Mouse (Mus musculus): Measurements from ENCODE around the gene Galnt2. TPM values are rescaled to one million over a fixed set of nuclear protein-coding genes. Genes with fewer than 3 reads are reported as not detected.

Gene Galnt2
- total RNA-seq, 2 experiments from 2014 or later: 66.7 to 67.9 TPM

GRCm38 (mm10) chr8:124368213-124368612, 137.0 kb downstream of the Galnt2 start:
- peak; percentile 78 for DNase-seq (ENCODE audit: low spot score in 2 of 2)

GRCm38 (mm10) chr8:124370422-124371183, 139.4 kb downstream of the Galnt2 start:
- no peak for DNase-seq (ENCODE audit: low spot score in 2 of 2)

- DNase-seq (ENCODE audit: low spot score in 2 of 2): no peak
Observed at GRCm38 (mm10) chr8:124371410-124372123, 140.4 kb downstream of the Galnt2 start.

GRCm38 (mm10) chr8:124373753-124374152, 142.6 kb downstream of the Galnt2 start:
- no peak for DNase-seq (ENCODE audit: low spot score in 2 of 2)

GRCm38 (mm10) chr8:124375168-124375567, 144.0 kb downstream of the Galnt2 start:
- DNase-seq (ENCODE audit: low spot score in 2 of 2): no peak

GRCm38 (mm10) chr8:124375727-124376126, 144.5 kb downstream of the Galnt2 start:
- no peak for DNase-seq (ENCODE audit: low spot score in 2 of 2)

GRCm38 (mm10) chr8:124376406-124376805, 145.2 kb downstream of the Galnt2 start:
- no peak for DNase-seq (ENCODE audit: low spot score in 2 of 2)

GRCm38 (mm10) chr8:124379289-124379688, 148.1 kb downstream of the Galnt2 start:
- no peak for DNase-seq (ENCODE audit: low spot score in 2 of 2)

GRCm38 (mm10) chr8:124382235-124382634, 151.0 kb downstream of the Galnt2 start:
- no peak for DNase-seq (ENCODE audit: low spot score in 2 of 2)

GRCm38 (mm10) chr8:124384336-124384735, 153.1 kb downstream of the Galnt2 start:
- no peak for DNase-seq (ENCODE audit: low spot score in 2 of 2)

GRCm38 (mm10) chr8:124386225-124386899, 155.2 kb downstream of the Galnt2 start:
- peak; percentile 41 to 52 for DNase-seq (ENCODE audit: low spot score in 2 of 2)

- DNase-seq (ENCODE audit: low spot score in 2 of 2): peak; percentile 45 to 52
Observed at GRCm38 (mm10) chr8:124389495-124389894, 158.3 kb downstream of the Galnt2 start.

GRCm38 (mm10) chr8:124391191-124391590, 160.0 kb downstream of the Galnt2 start:
- DNase-seq (ENCODE audit: low spot score in 2 of 2): no peak

GRCm38 (mm10) chr8:124392271-124393012, 161.3 kb downstream of the Galnt2 start:
- DNase-seq (ENCODE audit: low spot score in 2 of 2): no peak

- no peak for DNase-seq (ENCODE audit: low spot score in 2 of 2)
Observed at GRCm38 (mm10) chr8:124393013-124393412, 161.8 kb downstream of the Galnt2 start.

- no peak for DNase-seq (ENCODE audit: low spot score in 2 of 2)
Observed at GRCm38 (mm10) chr8:124393927-124394326, 162.7 kb downstream of the Galnt2 start.

- DNase-seq (ENCODE audit: low spot score in 2 of 2): no peak
Observed at GRCm38 (mm10) chr8:124394951-124395350, 163.8 kb downstream of the Galnt2 start.
